Mouse (Mus musculus): ENCODE measurements around the gene Vmn1r181. TPM values are rescaled to one million over a fixed set of nuclear protein-coding genes. Genes with fewer than 3 reads are reported as not detected.
"Not testable (repeated sequence)": the region's sequence is repeated elsewhere in the genome, so short reads cannot be mapped to it uniquely, and the experiment has no call there.

Gene Vmn1r181
- total RNA-seq (2021) = not detected

- intact Hi-C loops (cut with DNase I); DNase-seq: not testable (repeated sequence)
Observed at GRCm38 (mm10) chr7:23974315-23974714, at the start of gene Vmn1r181. TSS of gene Vmn1r181 (plus strand) at chr7:23974615.

GRCm38 (mm10) chr7:23926678-23927077 lies 47.7 kb upstream of the Vmn1r181 start, which contains the start of gene Vmn1r179:
TSS of gene Vmn1r179 (plus strand) at chr7:23926978.
- no peak for DNase-seq
- intact Hi-C loops (cut with DNase I) = no loop called here

- DNase-seq = no peak
- intact Hi-C loops (cut with DNase I) = no loop called here
Observed at GRCm38 (mm10) chr7:23950332-23950731, 24.1 kb upstream of the Vmn1r181 start, which contains the start of gene Vmn1r180. TSS of gene Vmn1r180 (plus strand) at chr7:23950632.

- intact Hi-C loops (cut with DNase I) = loop anchor here (10.0 kb wide), 1 partner anchor 317 kb away; no protein-coding TSS in a partner anchor
- DNase-seq = peak; percentile 3
Observed at GRCm38 (mm10) chr7:23968044-23968443, 6.4 kb upstream of the Vmn1r181 start.

GRCm38 (mm10) chr7:24001391-24001790 lies 27.0 kb downstream of the Vmn1r181 start, which contains the start of gene V1rd19:
TSS of gene V1rd19 (plus strand) at chr7:24001691.
- DNase-seq = no peak
- intact Hi-C loops (cut with DNase I) = no loop called here

Other genes starting within 250 kb of the Vmn1r181 start
- not detected for gene Vmn1r174, start 222.3 kb upstream of the Vmn1r181 start, total RNA-seq (2021)
- gene Vmn1r175, start 164.0 kb upstream of the Vmn1r181 start, total RNA-seq (2021) = not detected
- not detected for gene Vmn1r176, start 137.2 kb upstream of the Vmn1r181 start, total RNA-seq (2021)
- gene Vmn1r177, start 108.2 kb upstream of the Vmn1r181 start, total RNA-seq (2021) = not detected
- gene Vmn1r178, start 82.6 kb upstream of the Vmn1r181 start, total RNA-seq (2021) = not detected
- not detected for gene Vmn1r179, start 47.6 kb upstream of the Vmn1r181 start, total RNA-seq (2021)
- gene Vmn1r180, start 24.0 kb upstream of the Vmn1r181 start, total RNA-seq (2021) = not detected
- gene V1rd19, start 27.1 kb downstream of the Vmn1r181 start, total RNA-seq (2021) = not detected
- not detected for gene Vmn1r183, start 78.6 kb downstream of the Vmn1r181 start, total RNA-seq (2021)
- gene Zfp180, start 107.3 kb downstream of the Vmn1r181 start, total RNA-seq (2021) = 10 to 100 TPM; 32.1 to 33.3 TPM
- 1 to 10 TPM; 6.6 to 8.1 TPM for gene Zfp112, start 137.7 kb downstream of the Vmn1r181 start, total RNA-seq (2021)
- gene Zfp235, start 159.6 kb downstream of the Vmn1r181 start, total RNA-seq (2021) = 10 to 100 TPM; 20.4 to 20.7 TPM
- gene Zfp114, start 200.4 kb downstream of the Vmn1r181 start, total RNA-seq (2021) = 1 to 10 TPM; 5.2 to 6.2 TPM
- 10 to 100 TPM; 10.1 to 12.0 TPM for gene Zfp111, start 236.8 kb downstream of the Vmn1r181 start, total RNA-seq (2021)